Mouse (Mus musculus) CH12.LX (cell line): Measurements from ENCODE around the gene Tmed2.

Experiments
- BHLHE40 ChIP-seq: IDR thresholded peaks from 2 replicates; pipeline ENCODE4 v1.6.1; 2011; ENCODE audit warnings: mild to moderate bottlenecking, low read depth, low read length, improper control_type of control experiment
- CTCF ChIP-seq, 2 experiments: IDR thresholded peaks in 1 of 2; conservative IDR thresholded peaks in 1 of 2; 2 replicates each; pipeline ENCODE4 v1.5.1; 2011 to 2012; ENCODE audit warnings: low read depth in 2 of 2, low read length in 2 of 2, improper control_type of control experiment in 1 of 2, inconsistent platforms in 1 of 2, mild to moderate bottlenecking in 1 of 2, moderate library complexity in 1 of 2
- EP300 ChIP-seq: IDR thresholded peaks from 2 replicates; pipeline ENCODE4 v1.6.1; 2011; ENCODE audit warnings: low read length, improper control_type of control experiment
- HCFC1 ChIP-seq: IDR thresholded peaks from 2 replicates; pipeline ENCODE4 v1.6.1; 2012; ENCODE audit warnings: low read depth, mild to moderate bottlenecking, inconsistent platforms, low read length, improper control_type of control experiment
- MAFK ChIP-seq: IDR thresholded peaks from 2 replicates; pipeline ENCODE4 v1.6.1; 2011; ENCODE audit warnings: low read length, improper control_type of control experiment; ENCODE audit not compliant: insufficient replicate concordance
- NELFE ChIP-seq: IDR thresholded peaks from 2 replicates; pipeline ENCODE4 v1.6.1; 2011; ENCODE audit warnings: low read depth, low read length, improper control_type of control experiment
- RCOR1 ChIP-seq: conservative IDR thresholded peaks from 2 replicates; pipeline ENCODE4 v1.6.1; 2012; ENCODE audit warnings: low read depth, mild to moderate bottlenecking, inconsistent platforms, low read length, improper control_type of control experiment
- UBTF ChIP-seq: IDR thresholded peaks from 2 replicates; pipeline ENCODE4 v1.6.1; 2012; ENCODE audit warnings: low read depth, mild to moderate bottlenecking, inconsistent platforms, low read length, improper control_type of control experiment, moderate library complexity
- ZKSCAN1 ChIP-seq: IDR thresholded peaks from 2 replicates; pipeline ENCODE4 v1.6.1; 2012; ENCODE audit warnings: low read depth, inconsistent platforms, low read length, improper control_type of control experiment, borderline replicate concordance
- ZMIZ1 ChIP-seq: IDR thresholded peaks from 2 replicates; pipeline ENCODE4 v1.6.1; 2012; ENCODE audit warnings: low read depth, mild to moderate bottlenecking, inconsistent platforms, low read length, improper control_type of control experiment
- ZNF384 ChIP-seq: IDR thresholded peaks from 2 replicates; pipeline ENCODE4 v1.6.1; 2012; ENCODE audit warnings: low read depth, low read length, improper control_type of control experiment, inconsistent platforms

DNA sequence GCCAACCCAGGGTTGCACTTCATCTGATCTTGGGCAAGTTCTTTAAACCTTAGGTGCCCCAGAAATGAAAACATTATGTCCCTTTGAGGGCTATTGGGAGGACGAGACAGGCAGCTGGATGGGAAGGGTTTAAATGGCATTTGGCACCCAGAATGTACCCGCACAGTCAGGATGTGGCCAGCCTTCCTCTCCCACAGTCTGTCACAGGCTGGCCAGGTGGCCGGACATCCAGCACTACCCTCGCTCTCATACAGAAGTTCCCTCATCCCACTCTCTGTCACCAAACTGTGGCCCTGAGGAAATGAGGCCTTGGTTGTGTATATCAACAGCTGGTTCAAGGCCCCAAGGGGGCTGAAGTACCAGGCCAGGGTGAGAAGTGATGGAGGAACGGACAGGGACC is 15.6 kb upstream of the Tmed2 start:
- TF ChIP-seq ZNF384 (no peak), NELFE (no peak), CTCF (conservative IDR thresholded peaks at IDR 0.05 in 1 of 2, IDR thresholded peaks at IDR 0.05 in 1 of 2; ENCODE audit: low read depth in 2 of 2, low read length in 2 of 2) (no peak), ZMIZ1 (no peak), HCFC1 (no peak), BHLHE40 (no peak), MAFK (no peak), RCOR1 (no peak), UBTF (no peak), EP300 (no peak), ZKSCAN1 (no peak)
